Mouse (Mus musculus): Measurements from ENCODE around the gene Fgd2.

DNA sequence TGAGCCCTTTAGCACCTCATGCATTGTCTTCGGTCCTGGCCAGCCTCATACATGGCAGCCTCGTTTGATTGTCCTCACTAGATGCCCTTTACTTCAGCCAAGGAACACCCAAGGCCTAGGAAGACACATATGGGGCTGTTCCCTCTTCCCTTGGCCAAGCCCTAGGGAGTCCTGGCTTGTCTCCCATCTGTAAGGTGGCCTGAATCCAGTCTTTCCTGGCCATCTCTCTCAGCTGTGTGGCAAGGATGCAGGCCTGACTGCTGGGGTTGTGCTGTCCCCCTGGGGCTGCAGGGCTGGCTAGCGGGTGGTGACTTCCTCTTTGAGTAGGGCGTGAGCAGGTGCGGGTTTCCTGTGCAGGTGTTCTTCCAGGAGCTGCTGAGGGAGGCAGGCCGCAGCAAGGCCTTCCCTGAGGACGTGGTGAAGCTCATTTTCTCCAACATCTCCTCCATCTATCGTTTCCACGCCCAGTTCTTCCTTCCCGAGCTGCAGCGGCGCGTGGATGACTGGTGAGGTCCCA lies 4.4 kb downstream of the Fgd2 start:
- TF ChIP-seq CTCF (IDR thresholded peaks at IDR 0.05; ENCODE audit: low read depth) (no peak), EP300 (IDR thresholded peaks at IDR 0.05; ENCODE audit: low read depth) (no peak)

Measured in heart, postnatal 0 days (tissue).